Mouse (Mus musculus): ENCODE data around the gene Pan3. TPM values are rescaled to one million over a fixed set of nuclear protein-coding genes. Genes with fewer than 3 reads are reported as not detected.
A peak's percentile ranks its signal among the peaks of the same experiment; 100 is the strongest.

Pan3 gene
- polyA plus RNA-seq (2015; fragmentation: Nextera tagmentation; extraction: Ambion mirVana) = 67.7 and 71.9 TPM in 2 replicates

GRCm38 (mm10) chr5:147429535-147430305, at the start of gene Pan3:
Pan3 (plus strand) TSS chr5:147430161.
- Histone ChIP-seq H3K27me3 (no peaks in the 10 kb centered on the region), H3K36me3 (no peaks in the 10 kb centered on the region), H3K9ac (replicated peaks) (peak within 1 kb of the TSS; percentile 97), H3K4me1 (peaks cover 34% of the 10 kb centered on the region), H3K4me3 (peak within 1 kb of the TSS; percentile 91), H3K4me2 (replicated peaks) (peak within 1 kb of the TSS; percentile 82), H3K9me3 (no peaks in the 10 kb centered on the region), H3K27ac (replicated peaks) (peak within 1 kb of the TSS; percentile 97)
- under 1% methylated on average over 51 of the region's 51 CpGs for WGBS
- ATAC-seq (replicated peaks) = peak; percentile 89

DNA sequence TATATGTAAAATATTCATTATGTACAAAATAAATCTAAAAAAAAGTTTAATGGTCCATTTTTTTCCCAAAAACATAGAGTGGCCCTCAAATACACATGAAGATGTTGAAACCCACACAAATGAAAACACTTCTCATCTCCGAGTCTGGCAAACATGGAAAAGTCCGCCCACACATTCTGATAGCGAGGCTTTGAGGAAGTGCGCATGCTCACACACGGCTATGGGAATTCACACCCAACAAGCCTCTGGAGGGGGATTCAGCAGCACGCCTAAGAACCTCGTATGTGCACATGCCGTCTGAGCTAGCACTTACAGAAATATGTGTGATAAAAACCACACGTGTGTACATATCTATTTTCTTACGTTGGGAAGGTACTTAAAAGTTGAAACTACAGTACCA, 48.6 kb upstream of the Pan3 start:
- H3K27me3 ChIP-seq = no peaks in the 10 kb centered on the region
- WGBS = 90% methylated on average over 10 of the region's 10 CpGs
- H3K4me1 ChIP-seq = no peaks in the 10 kb centered on the region
- no peak overlapping the region for H3K4me3 ChIP-seq
- no peak overlapping the region for H3K9ac ChIP-seq (replicated peaks)
- no peaks in the 10 kb centered on the region for H3K9me3 ChIP-seq
- no peaks in the 10 kb centered on the region for H3K36me3 ChIP-seq
- ATAC-seq (replicated peaks) = no peak
- no peak overlapping the region for H3K4me2 ChIP-seq (replicated peaks)
- no peak overlapping the region for H3K27ac ChIP-seq (replicated peaks)

GRCm38 (mm10) chr5:147386865-147387264, 43.1 kb upstream of the Pan3 start:
- H3K9me3 ChIP-seq = no peaks in the 10 kb centered on the region
- H3K4me3 ChIP-seq = no peak overlapping the region
- no peak for ATAC-seq (replicated peaks)
- 88% methylated on average over 13 of the region's 13 CpGs for WGBS
- no peaks in the 10 kb centered on the region for H3K4me1 ChIP-seq
- no peak overlapping the region for H3K9ac ChIP-seq (replicated peaks)
- H3K4me2 ChIP-seq (replicated peaks) = no peak overlapping the region
- H3K36me3 ChIP-seq = no peaks in the 10 kb centered on the region
- H3K27ac ChIP-seq (replicated peaks) = no peak overlapping the region
- H3K27me3 ChIP-seq = no peaks in the 10 kb centered on the region

DNA sequence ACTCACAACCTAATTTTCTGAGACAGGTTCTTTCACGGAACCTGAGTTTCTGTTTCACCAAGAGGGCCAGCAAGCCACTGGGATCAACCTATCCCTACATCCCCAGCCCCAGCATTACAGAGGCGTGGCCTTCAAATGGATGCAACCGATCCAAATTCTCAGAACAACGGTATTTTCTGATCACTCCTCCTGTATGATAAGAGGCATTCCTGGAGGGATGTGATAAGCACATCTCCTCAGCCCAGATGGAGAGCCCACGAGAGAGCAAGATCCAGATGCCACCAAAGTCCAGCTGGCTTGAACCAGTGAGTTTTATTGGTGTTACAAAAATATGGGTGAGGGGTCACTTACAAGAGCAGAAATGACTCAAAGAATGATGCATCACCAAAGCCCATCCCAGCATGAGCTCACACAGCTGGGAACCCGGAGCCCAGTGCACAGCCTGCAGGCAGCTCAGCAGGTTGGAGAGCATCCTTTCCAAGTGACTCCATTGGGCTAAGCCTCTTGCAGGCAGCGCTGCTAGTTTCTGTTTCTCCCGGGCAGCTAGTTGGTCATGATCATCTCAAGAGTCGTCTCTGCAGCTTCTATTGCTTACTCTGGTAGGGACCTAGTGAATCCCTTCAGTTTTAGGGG, 41.5 kb upstream of the Pan3 start:
- Histone ChIP-seq H3K4me3 (no peak overlapping the region), H3K27ac (replicated peaks) (no peak overlapping the region), H3K4me2 (replicated peaks) (no peak overlapping the region), H3K9me3 (no peaks in the 10 kb centered on the region), H3K27me3 (no peaks in the 10 kb centered on the region), H3K4me1 (no peaks in the 10 kb centered on the region), H3K9ac (replicated peaks) (no peak overlapping the region), H3K36me3 (no peaks in the 10 kb centered on the region)
- ATAC-seq (replicated peaks) = no peak
- WGBS = 83% methylated on average over 9 of the region's 9 CpGs

DNA sequence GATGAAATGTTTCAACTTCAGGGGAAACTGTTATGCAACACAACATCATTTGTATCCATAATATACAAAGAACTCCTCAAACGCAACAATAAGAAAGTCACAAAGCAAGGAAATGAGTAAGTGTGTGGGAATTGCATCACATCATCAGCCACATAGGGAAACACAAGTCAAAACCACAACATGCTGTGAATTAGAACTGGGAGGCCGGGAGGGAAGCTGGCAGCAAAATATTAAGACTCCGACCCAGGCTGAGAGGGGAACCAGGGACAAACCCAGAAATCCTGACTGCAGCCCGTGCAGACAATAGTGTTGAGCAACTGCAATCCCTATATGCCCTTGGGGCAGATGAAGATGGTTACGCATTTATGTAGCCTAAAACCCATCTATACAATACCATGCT, 40.9 kb upstream of the Pan3 start:
- 90% methylated on average over 5 of the region's 5 CpGs for WGBS
- Histone ChIP-seq H3K4me3 (no peak overlapping the region), H3K4me2 (replicated peaks) (no peak overlapping the region), H3K9ac (replicated peaks) (no peak overlapping the region), H3K9me3 (no peaks in the 10 kb centered on the region), H3K27me3 (no peaks in the 10 kb centered on the region), H3K27ac (replicated peaks) (no peak overlapping the region), H3K36me3 (no peaks in the 10 kb centered on the region), H3K4me1 (no peaks in the 10 kb centered on the region)
- no peak for ATAC-seq (replicated peaks)

GRCm38 (mm10) chr5:147390772-147391171, 39.2 kb upstream of the Pan3 start:
- Histone ChIP-seq H3K4me1 (no peaks in the 10 kb centered on the region), H3K9ac (replicated peaks) (no peak overlapping the region), H3K36me3 (no peaks in the 10 kb centered on the region), H3K27ac (replicated peaks) (no peak overlapping the region), H3K4me2 (replicated peaks) (no peak overlapping the region), H3K4me3 (no peak overlapping the region), H3K27me3 (no peaks in the 10 kb centered on the region), H3K9me3 (no peaks in the 10 kb centered on the region)
- 22% methylated on average over 2 of the region's 2 CpGs for WGBS
- ATAC-seq (replicated peaks) = no peak

DNA sequence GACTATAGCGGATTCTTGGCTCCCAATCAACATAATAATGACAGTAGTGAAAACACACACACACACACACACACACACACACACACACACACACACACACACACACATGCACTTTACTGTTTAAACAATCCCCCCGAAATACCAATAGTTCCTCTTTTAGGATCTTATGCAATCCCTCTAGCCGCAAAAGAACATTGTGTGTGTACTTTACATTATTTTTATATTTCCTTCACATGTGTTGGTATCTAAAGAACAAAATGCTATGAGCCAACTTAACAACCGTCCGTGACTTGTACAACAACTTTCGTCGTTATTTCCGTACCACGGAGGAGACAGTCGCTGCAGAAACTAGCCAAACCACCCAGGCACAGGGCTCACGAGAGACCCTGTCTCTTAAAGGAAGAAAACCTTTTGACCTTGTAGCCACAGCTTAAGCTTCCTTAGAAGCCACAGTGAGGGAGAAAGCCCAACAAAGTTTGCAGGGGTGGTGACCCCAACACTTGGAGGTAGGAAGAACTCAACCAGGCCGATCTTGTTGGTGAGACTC, 37.2 kb upstream of the Pan3 start:
- no peak for ATAC-seq (replicated peaks)
- WGBS = 86% methylated on average over 12 of the region's 12 CpGs
- Histone ChIP-seq H3K4me3 (no peak overlapping the region), H3K4me1 (no peaks in the 10 kb centered on the region), H3K9me3 (no peaks in the 10 kb centered on the region), H3K9ac (replicated peaks) (no peak overlapping the region), H3K4me2 (replicated peaks) (no peak overlapping the region), H3K27ac (replicated peaks) (no peak overlapping the region), H3K27me3 (no peaks in the 10 kb centered on the region; the same call in 1 of the 2 replicates), H3K36me3 (no peaks in the 10 kb centered on the region)

- Histone ChIP-seq H3K4me3 (no peak overlapping the region), H3K9ac (replicated peaks) (no peak overlapping the region), H3K4me2 (replicated peaks) (no peak overlapping the region), H3K4me1 (peaks cover 4% of the 10 kb centered on the region), H3K27me3 (peaks cover 22% of the 10 kb centered on the region), H3K27ac (replicated peaks) (no peak overlapping the region), H3K9me3 (no peaks in the 10 kb centered on the region), H3K36me3 (no peaks in the 10 kb centered on the region)
- 24% methylated on average over 1 of the region's 1 CpGs for WGBS
- ATAC-seq (replicated peaks) = no peak
Observed at GRCm38 (mm10) chr5:147395050-147395449, 34.9 kb upstream of the Pan3 start.

DNA sequence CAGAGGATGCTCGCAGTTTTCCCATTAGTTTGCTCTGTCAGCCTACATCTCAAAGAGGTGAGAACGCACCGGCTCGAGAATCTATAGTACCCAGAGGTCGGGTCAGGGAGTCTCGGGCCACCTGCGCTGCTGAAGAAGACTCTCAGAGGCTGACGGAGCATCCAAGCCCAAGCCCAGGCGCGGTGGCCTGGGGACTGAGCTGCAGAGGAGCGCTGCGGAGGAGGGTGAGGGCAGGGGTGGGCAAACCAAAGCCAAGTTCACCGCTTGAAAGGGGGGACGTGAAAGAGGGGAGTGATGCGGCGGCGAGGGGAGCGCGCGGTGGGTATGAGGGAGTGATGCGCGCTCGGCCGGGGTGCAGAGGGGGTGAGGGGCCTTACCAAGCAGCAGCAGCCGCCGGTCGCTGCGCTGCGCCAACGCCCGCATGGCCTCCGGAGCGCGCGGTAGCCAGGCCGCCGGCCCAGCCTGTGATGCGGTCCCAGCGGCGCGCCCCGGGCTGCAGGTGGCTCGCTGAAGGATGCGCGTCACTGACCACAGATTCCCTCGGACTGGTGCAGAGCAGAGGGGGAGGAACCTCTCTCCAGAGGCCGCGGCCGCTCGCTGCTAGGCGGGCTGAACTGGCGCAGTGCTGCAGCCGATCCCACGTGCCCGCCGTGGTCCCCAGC, 30.0 kb upstream of the Pan3 start, which contains the start of gene Flt3:
Gene Flt3, minus strand, starts transcription at position 647 of the 662 bp plus-strand sequence.
- H3K27ac ChIP-seq (replicated peaks) = no peak within 1 kb of the TSS
- H3K36me3 ChIP-seq = no peaks in the 10 kb centered on the region
- H3K4me3 ChIP-seq = peak within 1 kb of the TSS; percentile 47
- H3K4me2 ChIP-seq (replicated peaks) = peak within 1 kb of the TSS; percentile 85
- peaks cover 46% of the 10 kb centered on the region for H3K27me3 ChIP-seq
- H3K9ac ChIP-seq (replicated peaks) = peak within 1 kb of the TSS; percentile 42
- peaks cover 14% of the 10 kb centered on the region for H3K4me1 ChIP-seq
- peak; percentile 67 for ATAC-seq (replicated peaks)
- H3K9me3 ChIP-seq = no peaks in the 10 kb centered on the region
- WGBS = under 1% methylated on average over 56 of the region's 56 CpGs

DNA sequence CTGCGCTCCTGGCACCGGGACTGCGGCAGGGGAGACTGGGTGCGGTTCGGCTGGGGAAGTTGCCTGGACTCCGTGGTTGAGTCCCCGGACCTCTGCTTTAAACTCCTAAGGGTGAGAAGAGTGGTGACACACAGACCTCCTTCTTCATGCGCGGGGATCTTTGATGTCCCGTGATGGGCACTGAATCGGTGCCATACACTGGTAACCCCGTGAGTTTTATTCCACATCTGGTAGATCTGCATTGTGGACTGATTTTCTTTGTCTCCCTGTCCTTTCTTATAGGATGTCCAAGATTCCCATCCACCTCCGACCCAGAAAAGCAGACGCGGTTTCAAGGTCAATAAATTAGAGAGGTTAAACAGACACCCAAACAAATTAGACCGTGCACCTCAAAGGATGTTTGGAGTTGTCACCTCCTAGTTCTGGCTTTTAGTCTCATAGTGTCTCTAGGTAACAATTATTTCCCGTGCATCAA, 29.4 kb upstream of the Pan3 start:
- peak overlapping the region; percentile 47 for H3K4me3 ChIP-seq
- no peak overlapping the region for H3K27ac ChIP-seq (replicated peaks)
- no peak for ATAC-seq (replicated peaks)
- peak overlapping the region; percentile 42 for H3K9ac ChIP-seq (replicated peaks)
- no peaks in the 10 kb centered on the region for H3K36me3 ChIP-seq
- no peaks in the 10 kb centered on the region for H3K9me3 ChIP-seq
- WGBS = 2% methylated on average over 17 of the region's 17 CpGs
- peaks cover 14% of the 10 kb centered on the region for H3K4me1 ChIP-seq
- peak overlapping the region; percentile 85 for H3K4me2 ChIP-seq (replicated peaks)
- H3K27me3 ChIP-seq = peaks cover 46% of the 10 kb centered on the region

DNA sequence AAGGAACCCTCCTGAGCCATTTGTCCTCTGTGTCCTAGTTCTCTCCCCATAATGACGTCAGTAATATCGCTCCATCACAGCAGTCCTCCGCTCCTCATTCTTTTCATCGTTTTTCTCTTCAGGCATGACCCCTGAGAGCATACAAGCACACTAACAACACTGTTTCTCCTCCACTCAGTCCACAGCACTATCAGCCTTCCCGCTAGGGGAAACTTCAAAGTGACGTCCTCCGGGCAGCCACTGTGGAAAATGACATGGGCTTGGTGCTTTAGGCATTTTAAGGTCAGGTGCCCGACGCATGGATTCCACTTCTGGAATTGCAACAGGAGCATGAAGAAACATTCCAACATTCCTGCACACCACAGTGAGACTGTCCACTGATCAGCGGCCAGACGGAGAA, 28.9 kb upstream of the Pan3 start:
- H3K4me1 ChIP-seq = peaks cover 14% of the 10 kb centered on the region
- ATAC-seq (replicated peaks) = no peak
- H3K36me3 ChIP-seq = no peaks in the 10 kb centered on the region
- peak overlapping the region; percentile 85 for H3K4me2 ChIP-seq (replicated peaks)
- no peak overlapping the region for H3K27ac ChIP-seq (replicated peaks)
- 30% methylated on average over 11 of the region's 11 CpGs for WGBS
- H3K4me3 ChIP-seq = peak overlapping the region; percentile 47
- no peak overlapping the region for H3K9ac ChIP-seq (replicated peaks)
- H3K9me3 ChIP-seq = no peaks in the 10 kb centered on the region
- H3K27me3 ChIP-seq = peaks cover 46% of the 10 kb centered on the region

- no peak for ATAC-seq (replicated peaks)
- WGBS = 22% methylated on average over 5 of the region's 5 CpGs
Observed at GRCm38 (mm10) chr5:147402505-147402904, 27.5 kb upstream of the Pan3 start.

More at GRCm38 (mm10) chr5:147402505-147402904, 27.5 kb upstream of the Pan3 start:
- peaks cover 46% of the 10 kb centered on the region for H3K27me3 ChIP-seq
- no peak overlapping the region for H3K4me2 ChIP-seq (replicated peaks)
- no peak overlapping the region for H3K4me3 ChIP-seq
- H3K9ac ChIP-seq (replicated peaks) = no peak overlapping the region
- no peaks in the 10 kb centered on the region for H3K36me3 ChIP-seq
- peaks cover 14% of the 10 kb centered on the region for H3K4me1 ChIP-seq
- no peaks in the 10 kb centered on the region for H3K9me3 ChIP-seq
- H3K27ac ChIP-seq (replicated peaks) = no peak overlapping the region
